Mouse (Mus musculus): ENCODE measurements around the gene Cubn. TPM values are rescaled to one million over a fixed set of nuclear protein-coding genes. Genes with fewer than 3 reads are reported as not detected.

Cubn gene
- 0.05 TPM in 2 replicates for polyA plus RNA-seq (2015; fragmentation: Nextera tagmentation; extraction: Ambion mirVana)

DNA sequence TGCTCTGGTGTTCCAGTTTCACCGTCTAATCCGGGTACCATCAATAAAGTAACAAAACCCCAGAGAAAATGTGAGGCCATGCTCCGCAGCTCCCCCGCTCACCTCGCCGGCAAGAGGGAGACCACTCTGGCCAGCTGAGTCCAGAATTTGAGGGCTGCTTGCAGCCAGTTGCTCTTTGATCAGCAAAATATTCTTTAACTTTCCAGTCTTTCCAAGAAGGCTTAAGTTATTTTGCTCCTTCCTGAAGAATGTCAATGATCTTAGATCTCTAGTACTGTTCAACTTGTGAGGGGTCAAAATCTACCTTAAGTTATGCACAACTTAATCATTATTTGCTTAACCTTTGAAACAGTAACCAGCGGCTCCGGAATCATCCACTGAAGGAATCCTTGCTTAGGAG, at the start of gene Cubn:
Cubn (minus strand) TSS at position 80 of the 400 bp plus-strand sequence.
- no peak within 1 kb of the TSS for H3K4me3 ChIP-seq (ENCODE audit: low read depth, low read length)
- H3K36me3 ChIP-seq (ENCODE audit: control insufficient read depth, insufficient read depth, low read length), result no peaks in the 10 kb centered on the region
- H3K27ac ChIP-seq (replicated peaks), result no peak within 1 kb of the TSS
- H3K27me3 ChIP-seq (ENCODE audit: control insufficient read depth, insufficient read depth, low read length), result no peaks in the 10 kb centered on the region
- ATAC-seq (ENCODE audit: low FRiP score, low TSS enrichment) (no peak), DNase-seq (ENCODE audit: low spot score) (no peak)
- H3K9me3 ChIP-seq (ENCODE audit: control insufficient read depth, low read length), result no peaks in the 10 kb centered on the region
- H3K4me1 ChIP-seq (replicated peaks; ENCODE audit: control insufficient read depth, insufficient read depth), result no peaks in the 10 kb centered on the region
- no peak within 1 kb of the TSS for H3K4me2 ChIP-seq (replicated peaks; ENCODE audit: low read depth)
- no peak within 1 kb of the TSS for H3K9ac ChIP-seq (ENCODE audit: low read length)
- TF ChIP-seq EP300 (optimal IDR thresholded peaks at IDR 0.05), result no peak
- no peak for TF ChIP-seq CTCF (IDR thresholded peaks at IDR 0.05; ENCODE audit: low read depth)
- 50% methylated on average over 8 of the region's 8 CpGs for WGBS

DNA sequence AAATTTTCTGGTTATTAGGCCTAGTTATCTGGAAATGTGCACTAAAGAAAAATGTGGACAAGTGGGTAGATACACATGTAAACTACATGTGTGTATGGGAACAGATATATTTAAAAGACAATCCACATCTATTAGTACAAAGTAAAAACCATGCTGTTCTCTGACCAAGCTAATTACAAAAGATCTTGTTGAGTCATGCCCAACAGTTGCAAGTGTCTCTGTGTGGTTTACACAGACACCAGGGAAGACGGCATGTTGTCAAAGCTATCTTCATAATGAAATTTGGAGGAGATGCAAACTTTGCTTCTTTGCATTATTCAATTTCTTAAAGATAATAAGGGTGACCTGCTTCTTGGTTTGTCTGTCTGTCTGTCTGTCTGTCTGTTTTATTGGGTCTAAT, 48.2 kb upstream of the Cubn start:
- no peaks in the 10 kb centered on the region for H3K36me3 ChIP-seq (ENCODE audit: control insufficient read depth, insufficient read depth, low read length)
- H3K27ac ChIP-seq (replicated peaks), result no peak overlapping the region
- DNase-seq (ENCODE audit: low spot score) (no peak), ATAC-seq (ENCODE audit: low FRiP score, low TSS enrichment) (no peak)
- TF ChIP-seq EP300 (optimal IDR thresholded peaks at IDR 0.05) (no peak), CTCF (IDR thresholded peaks at IDR 0.05; ENCODE audit: low read depth) (no peak)
- H3K4me3 ChIP-seq (ENCODE audit: low read depth, low read length), result no peak overlapping the region
- WGBS, result 82% methylated on average over 1 of the region's 1 CpGs
- no peak overlapping the region for H3K9ac ChIP-seq (ENCODE audit: low read length)
- no peaks in the 10 kb centered on the region for H3K27me3 ChIP-seq (ENCODE audit: control insufficient read depth, insufficient read depth, low read length)
- H3K4me2 ChIP-seq (replicated peaks; ENCODE audit: low read depth), result no peak overlapping the region
- no peaks in the 10 kb centered on the region for H3K9me3 ChIP-seq (ENCODE audit: control insufficient read depth, low read length)
- peaks cover 2% of the 10 kb centered on the region; the same call in 1 of the 2 replicates for H3K4me1 ChIP-seq (replicated peaks; ENCODE audit: control insufficient read depth, insufficient read depth)

DNA sequence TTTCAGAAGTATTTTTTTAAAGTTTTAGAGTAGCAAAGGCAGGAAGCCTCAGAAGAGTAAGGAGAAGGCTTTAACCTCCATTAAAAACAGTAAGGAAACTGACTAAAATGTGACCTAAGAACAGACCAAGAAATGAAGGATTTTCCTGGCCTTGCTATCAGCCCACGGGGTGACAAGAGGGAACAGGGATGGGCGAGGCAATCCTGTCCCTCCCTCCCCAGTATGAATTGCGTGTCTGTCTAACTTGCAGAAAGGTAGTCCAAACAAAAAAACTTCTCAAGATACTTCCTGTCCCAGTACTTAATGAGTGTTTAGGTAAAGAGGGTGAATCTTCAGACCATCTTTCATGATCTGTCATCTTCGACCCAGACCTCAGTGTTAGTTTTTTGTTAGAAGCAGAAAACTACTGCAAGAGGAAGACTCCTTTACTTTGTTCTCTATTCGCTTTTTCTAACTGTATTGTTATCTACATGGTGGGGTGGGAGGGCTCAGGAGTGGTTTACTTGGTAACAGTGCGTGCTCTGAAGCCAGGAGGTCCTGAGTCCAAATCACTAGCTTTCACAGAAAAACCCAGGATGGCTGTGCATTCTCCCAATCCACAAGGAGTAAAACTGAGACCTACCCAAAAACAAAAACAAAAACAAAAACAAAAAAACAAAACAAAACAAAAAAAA, 47.2 kb upstream of the Cubn start:
- Histone ChIP-seq H3K9ac (ENCODE audit: low read length) (no peak overlapping the region), H3K9me3 (ENCODE audit: control insufficient read depth, low read length) (no peaks in the 10 kb centered on the region), H3K4me1 (replicated peaks; ENCODE audit: control insufficient read depth, insufficient read depth) (peaks cover 2% of the 10 kb centered on the region; the same call in 1 of the 2 replicates), H3K27me3 (ENCODE audit: control insufficient read depth, insufficient read depth, low read length) (no peaks in the 10 kb centered on the region), H3K4me2 (replicated peaks; ENCODE audit: low read depth) (no peak overlapping the region), H3K36me3 (ENCODE audit: control insufficient read depth, insufficient read depth, low read length) (no peaks in the 10 kb centered on the region), H3K4me3 (ENCODE audit: low read depth, low read length) (no peak overlapping the region), H3K27ac (replicated peaks) (no peak overlapping the region)
- TF ChIP-seq EP300 (optimal IDR thresholded peaks at IDR 0.05), result no peak
- TF ChIP-seq CTCF (IDR thresholded peaks at IDR 0.05; ENCODE audit: low read depth), result no peak
- ATAC-seq (ENCODE audit: low FRiP score, low TSS enrichment) (no peak), DNase-seq (ENCODE audit: low spot score) (no peak)
- WGBS, result 55% methylated on average over 6 of the region's 6 CpGs

DNA sequence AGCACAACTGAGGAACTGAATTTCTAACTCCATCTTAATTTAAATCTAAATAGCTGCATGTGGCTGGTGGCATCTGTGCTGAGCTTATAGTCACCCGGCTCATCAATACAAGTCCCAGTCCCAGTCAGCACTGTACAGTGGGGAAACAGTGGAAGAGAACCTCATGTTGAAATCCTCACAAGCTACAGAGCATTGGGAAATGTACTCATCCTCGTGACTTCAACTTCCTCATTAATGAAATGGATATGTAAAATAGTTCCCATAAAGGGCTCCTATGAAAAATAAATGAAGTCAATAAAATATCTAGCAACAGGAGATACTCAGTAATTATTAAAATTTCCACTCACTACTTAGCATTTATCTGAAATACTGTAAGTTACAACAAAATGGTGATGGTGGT, 46.6 kb upstream of the Cubn start:
- Histone ChIP-seq H3K9ac (ENCODE audit: low read length) (no peak overlapping the region), H3K27me3 (ENCODE audit: control insufficient read depth, insufficient read depth, low read length) (no peaks in the 10 kb centered on the region), H3K36me3 (ENCODE audit: control insufficient read depth, insufficient read depth, low read length) (no peaks in the 10 kb centered on the region), H3K9me3 (ENCODE audit: control insufficient read depth, low read length) (no peaks in the 10 kb centered on the region), H3K27ac (replicated peaks) (no peak overlapping the region), H3K4me3 (ENCODE audit: low read depth, low read length) (no peak overlapping the region), H3K4me1 (replicated peaks; ENCODE audit: control insufficient read depth, insufficient read depth) (peaks cover 2% of the 10 kb centered on the region; the same call in 1 of the 2 replicates), H3K4me2 (replicated peaks; ENCODE audit: low read depth) (no peak overlapping the region)
- 91% methylated on average over 2 of the region's 2 CpGs for WGBS
- TF ChIP-seq CTCF (IDR thresholded peaks at IDR 0.05; ENCODE audit: low read depth) (no peak), EP300 (optimal IDR thresholded peaks at IDR 0.05) (no peak)
- ATAC-seq (ENCODE audit: low FRiP score, low TSS enrichment) (no peak), DNase-seq (ENCODE audit: low spot score) (no peak)

DNA sequence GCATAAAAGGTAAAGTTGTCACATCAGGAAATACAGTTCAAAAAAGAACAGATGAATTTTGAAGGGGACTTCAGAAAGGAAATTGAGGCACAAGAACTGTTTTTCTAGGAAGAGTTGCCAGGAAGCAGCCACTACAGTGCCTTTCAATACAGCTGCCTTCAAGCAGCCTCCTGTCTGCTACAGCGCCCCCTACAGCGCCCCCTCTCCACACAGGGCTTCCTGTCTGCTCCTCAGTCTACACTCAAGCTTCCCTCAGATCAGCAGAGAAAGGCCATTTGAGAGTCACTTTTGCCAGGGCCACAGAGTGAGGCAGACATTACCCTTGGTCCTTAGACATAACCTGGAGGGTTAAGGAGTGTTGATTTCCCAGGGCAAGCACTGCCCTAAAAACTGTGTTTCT, 46.1 kb upstream of the Cubn start:
- no peak for ATAC-seq (ENCODE audit: low FRiP score, low TSS enrichment)
- Histone ChIP-seq H3K4me2 (replicated peaks; ENCODE audit: low read depth) (no peak overlapping the region), H3K36me3 (ENCODE audit: control insufficient read depth, insufficient read depth, low read length) (no peaks in the 10 kb centered on the region), H3K9me3 (ENCODE audit: control insufficient read depth, low read length) (no peaks in the 10 kb centered on the region), H3K27me3 (ENCODE audit: control insufficient read depth, insufficient read depth, low read length) (no peaks in the 10 kb centered on the region), H3K27ac (replicated peaks) (no peak overlapping the region), H3K4me3 (ENCODE audit: low read depth, low read length) (no peak overlapping the region), H3K4me1 (replicated peaks; ENCODE audit: control insufficient read depth, insufficient read depth) (peaks cover 2% of the 10 kb centered on the region; the same call in 1 of the 2 replicates), H3K9ac (ENCODE audit: low read length) (no peak overlapping the region)
- WGBS, result 32% methylated on average over 2 of the region's 2 CpGs
- peak; percentile 41 for DNase-seq (ENCODE audit: low spot score)
- no peak for TF ChIP-seq EP300 (optimal IDR thresholded peaks at IDR 0.05)
- TF ChIP-seq CTCF (IDR thresholded peaks at IDR 0.05; ENCODE audit: low read depth), result peak; percentile 55

GRCm38 (mm10) chr2:13536747-13537146, 45.1 kb upstream of the Cubn start:
- Histone ChIP-seq H3K4me1 (replicated peaks; ENCODE audit: control insufficient read depth, insufficient read depth) (peaks cover 2% of the 10 kb centered on the region; the same call in 1 of the 2 replicates), H3K27ac (replicated peaks) (no peak overlapping the region), H3K27me3 (ENCODE audit: control insufficient read depth, insufficient read depth, low read length) (no peaks in the 10 kb centered on the region), H3K9me3 (ENCODE audit: control insufficient read depth, low read length) (no peaks in the 10 kb centered on the region), H3K9ac (ENCODE audit: low read length) (no peak overlapping the region), H3K36me3 (ENCODE audit: control insufficient read depth, insufficient read depth, low read length) (no peaks in the 10 kb centered on the region), H3K4me2 (replicated peaks; ENCODE audit: low read depth) (no peak overlapping the region), H3K4me3 (ENCODE audit: low read depth, low read length) (no peak overlapping the region)
- TF ChIP-seq EP300 (optimal IDR thresholded peaks at IDR 0.05) (no peak), CTCF (IDR thresholded peaks at IDR 0.05; ENCODE audit: low read depth) (peak; percentile 62)
- ATAC-seq (ENCODE audit: low FRiP score, low TSS enrichment), result peak; percentile 90
- DNase-seq (ENCODE audit: low spot score), result no peak
